Mouse (Mus musculus): ENCODE results near the gene Twsg1. TPM values are rescaled to one million over a fixed set of nuclear protein-coding genes. Genes with fewer than 3 reads are reported as not detected.

Gene Twsg1
- polyA plus RNA-seq, 1 experiment from 2014 or later: 66.5 TPM

- Histone ChIP-seq H3K9ac (replicated peaks) (no peak overlapping the region), H3K4me2 (replicated peaks) (no peak overlapping the region), H3K9me3 (no peaks in the 10 kb centered on the region), H3K4me1 (replicated peaks) (peaks cover 8% of the 10 kb centered on the region), H3K27me3 (no peaks in the 10 kb centered on the region), H3K36me3 (no peaks in the 10 kb centered on the region), H3K4me3 (replicated peaks) (no peak overlapping the region), H3K27ac (no peak overlapping the region)
- 59% methylated on average over 4 of the region's 4 CpGs for WGBS
- ATAC-seq: no peak
Observed at GRCm38 (mm10) chr17:65953959-65954358, 2.9 kb upstream of the Twsg1 start.

GRCm38 (mm10) chr17:65952083-65952482 lies 1.1 kb upstream of the Twsg1 start:
- 93% methylated on average over 5 of the region's 5 CpGs for WGBS
- H3K27ac ChIP-seq: no peak overlapping the region
- no peak overlapping the region for H3K4me3 ChIP-seq (replicated peaks)
- no peaks in the 10 kb centered on the region for H3K27me3 ChIP-seq
- no peak overlapping the region for H3K4me2 ChIP-seq (replicated peaks)
- H3K36me3 ChIP-seq: peaks cover 15% of the 10 kb centered on the region
- no peak overlapping the region for H3K9ac ChIP-seq (replicated peaks)
- no peak for ATAC-seq
- H3K9me3 ChIP-seq: no peaks in the 10 kb centered on the region
- H3K4me1 ChIP-seq (replicated peaks): peaks cover 14% of the 10 kb centered on the region

GRCm38 (mm10) chr17:65950183-65950582 lies 843 bp downstream of the Twsg1 start:
- Histone ChIP-seq H3K36me3 (peaks cover 31% of the 10 kb centered on the region), H3K4me2 (replicated peaks) (peak overlapping the region; percentile 65), H3K9me3 (no peaks in the 10 kb centered on the region), H3K27me3 (no peaks in the 10 kb centered on the region), H3K4me3 (replicated peaks) (peak overlapping the region; percentile 91), H3K9ac (replicated peaks) (peak overlapping the region; percentile 96), H3K27ac (peak overlapping the region; percentile 89), H3K4me1 (replicated peaks) (peaks cover 14% of the 10 kb centered on the region)
- WGBS: 31% methylated on average over 7 of the region's 7 CpGs
- peak; percentile 2; the same call in 1 of the 2 replicates for ATAC-seq

GRCm38 (mm10) chr17:65947307-65947706 lies 3.7 kb downstream of the Twsg1 start:
- ATAC-seq: no peak
- no peak overlapping the region for H3K4me3 ChIP-seq (replicated peaks)
- 97% methylated on average over 8 of the region's 8 CpGs for WGBS

GRCm38 (mm10) chr17:65945420-65945819 lies 5.6 kb downstream of the Twsg1 start:
- peaks cover 39% of the 10 kb centered on the region for H3K36me3 ChIP-seq
- no peaks in the 10 kb centered on the region for H3K9me3 ChIP-seq
- WGBS: 96% methylated on average over 2 of the region's 2 CpGs
- peaks cover 24% of the 10 kb centered on the region for H3K4me1 ChIP-seq (replicated peaks)
- ATAC-seq: no peak
- no peak overlapping the region for H3K27ac ChIP-seq
- H3K27me3 ChIP-seq: no peaks in the 10 kb centered on the region
- no peak overlapping the region for H3K9ac ChIP-seq (replicated peaks)
- no peak overlapping the region for H3K4me2 ChIP-seq (replicated peaks)
- H3K4me3 ChIP-seq (replicated peaks): no peak overlapping the region

More at GRCm38 (mm10) chr17:65947307-65947706, 3.7 kb downstream of the Twsg1 start:
- Histone ChIP-seq H3K4me2 (replicated peaks) (no peak overlapping the region), H3K27ac (no peak overlapping the region), H3K36me3 (peaks cover 39% of the 10 kb centered on the region), H3K9ac (replicated peaks) (no peak overlapping the region), H3K4me1 (replicated peaks) (peaks cover 14% of the 10 kb centered on the region), H3K27me3 (no peaks in the 10 kb centered on the region), H3K9me3 (no peaks in the 10 kb centered on the region)

- no peak overlapping the region for H3K9ac ChIP-seq (replicated peaks)
- ATAC-seq: no peak
- no peak overlapping the region for H3K27ac ChIP-seq
- 83% methylated on average over 4 of the region's 4 CpGs for WGBS
- no peaks in the 10 kb centered on the region for H3K9me3 ChIP-seq
- peaks cover 31% of the 10 kb centered on the region for H3K36me3 ChIP-seq
- H3K4me2 ChIP-seq (replicated peaks): no peak overlapping the region
- no peaks in the 10 kb centered on the region for H3K27me3 ChIP-seq
- no peak overlapping the region for H3K4me3 ChIP-seq (replicated peaks)
- peaks cover 10% of the 10 kb centered on the region for H3K4me1 ChIP-seq (replicated peaks)
Observed at GRCm38 (mm10) chr17:65942394-65942793, 8.6 kb downstream of the Twsg1 start.

GRCm38 (mm10) chr17:65941275-65941674 lies 9.8 kb downstream of the Twsg1 start:
- ATAC-seq: no peak
- H3K4me1 ChIP-seq (replicated peaks): peaks cover 10% of the 10 kb centered on the region
- no peak overlapping the region for H3K4me2 ChIP-seq (replicated peaks)
- no peak overlapping the region for H3K9ac ChIP-seq (replicated peaks)
- H3K27me3 ChIP-seq: no peaks in the 10 kb centered on the region
- WGBS: 85% methylated on average over 6 of the region's 6 CpGs
- no peak overlapping the region for H3K4me3 ChIP-seq (replicated peaks)
- no peak overlapping the region for H3K27ac ChIP-seq
- peaks cover 32% of the 10 kb centered on the region for H3K36me3 ChIP-seq
- no peaks in the 10 kb centered on the region for H3K9me3 ChIP-seq

- ATAC-seq: no peak
- Histone ChIP-seq H3K9ac (replicated peaks) (no peak overlapping the region), H3K9me3 (no peaks in the 10 kb centered on the region), H3K27ac (no peak overlapping the region), H3K27me3 (no peaks in the 10 kb centered on the region), H3K4me3 (replicated peaks) (no peak overlapping the region), H3K4me1 (replicated peaks) (peaks cover 10% of the 10 kb centered on the region), H3K36me3 (peaks cover 30% of the 10 kb centered on the region), H3K4me2 (replicated peaks) (no peak overlapping the region)
- WGBS: 74% methylated on average over 12 of the region's 12 CpGs
Observed at GRCm38 (mm10) chr17:65940221-65940620, 10.8 kb downstream of the Twsg1 start.

- 70% methylated on average over 14 of the region's 14 CpGs for WGBS
- Histone ChIP-seq H3K27ac (no peak overlapping the region), H3K9ac (replicated peaks) (no peak overlapping the region), H3K4me1 (replicated peaks) (peaks cover 10% of the 10 kb centered on the region), H3K4me3 (replicated peaks) (no peak overlapping the region), H3K4me2 (replicated peaks) (no peak overlapping the region), H3K27me3 (no peaks in the 10 kb centered on the region), H3K9me3 (no peaks in the 10 kb centered on the region), H3K36me3 (peaks cover 30% of the 10 kb centered on the region)
- no peak for ATAC-seq
Observed at GRCm38 (mm10) chr17:65939461-65940192, 11.4 kb downstream of the Twsg1 start.

GRCm38 (mm10) chr17:65937671-65938070 lies 13.4 kb downstream of the Twsg1 start:
- ATAC-seq: no peak
- H3K9ac ChIP-seq (replicated peaks): no peak overlapping the region
- WGBS: 91% methylated on average over 9 of the region's 9 CpGs
- H3K36me3 ChIP-seq: peaks cover 41% of the 10 kb centered on the region
- H3K4me3 ChIP-seq (replicated peaks): no peak overlapping the region
- peaks cover 10% of the 10 kb centered on the region for H3K4me1 ChIP-seq (replicated peaks)
- no peak overlapping the region for H3K27ac ChIP-seq
- H3K9me3 ChIP-seq: no peaks in the 10 kb centered on the region
- no peak overlapping the region for H3K4me2 ChIP-seq (replicated peaks)
- H3K27me3 ChIP-seq: no peaks in the 10 kb centered on the region

- WGBS: 92% methylated on average over 2 of the region's 2 CpGs
Observed at GRCm38 (mm10) chr17:65933741-65934140, 17.3 kb downstream of the Twsg1 start.

GRCm38 (mm10) chr17:65931525-65931924 lies 19.5 kb downstream of the Twsg1 start:
- H3K4me2 ChIP-seq (replicated peaks): no peak overlapping the region
- no peaks in the 10 kb centered on the region for H3K9me3 ChIP-seq
- ATAC-seq: peak; percentile 67
- WGBS: 34% methylated on average over 6 of the region's 6 CpGs
- peaks cover 52% of the 10 kb centered on the region for H3K36me3 ChIP-seq
- no peaks in the 10 kb centered on the region for H3K27me3 ChIP-seq
- H3K9ac ChIP-seq (replicated peaks): 0 out of 2 replicates have a peak overlapping the region, but pooled peaks have one; percentile 21
- no peak overlapping the region for H3K4me3 ChIP-seq (replicated peaks)
- peaks cover 16% of the 10 kb centered on the region for H3K4me1 ChIP-seq (replicated peaks)
- H3K27ac ChIP-seq: peak overlapping the region; percentile 58; the same call in 1 of the 2 replicates

More at GRCm38 (mm10) chr17:65933741-65934140, 17.3 kb downstream of the Twsg1 start:
- H3K36me3 ChIP-seq: peaks cover 48% of the 10 kb centered on the region
- H3K4me2 ChIP-seq (replicated peaks): no peak overlapping the region
- H3K4me3 ChIP-seq (replicated peaks): no peak overlapping the region
- H3K9me3 ChIP-seq: no peaks in the 10 kb centered on the region
- no peak for ATAC-seq
- H3K27me3 ChIP-seq: no peaks in the 10 kb centered on the region
- H3K9ac ChIP-seq (replicated peaks): no peak overlapping the region
- peaks cover 16% of the 10 kb centered on the region for H3K4me1 ChIP-seq (replicated peaks)
- H3K27ac ChIP-seq: no peak overlapping the region
